Mouse (Mus musculus) myocyte (in vitro differentiated cells): Measurements from ENCODE around the gene Atrip.

Source experiments
- CEBPB ChIP-seq: IDR thresholded peaks from 2 replicates; pipeline ENCODE4 v1.6.1; 2011; ENCODE audit warnings: mild to moderate bottlenecking, moderate library complexity; ENCODE audit not compliant: poor library complexity, insufficient read depth, severe bottlenecking
- E2F4 ChIP-seq: IDR thresholded peaks from one replicate; pipeline ENCODE4 v1.6.1; 2011; ENCODE audit warnings: mild to moderate bottlenecking, control low read depth, moderate library complexity; ENCODE audit not compliant: insufficient read depth
- MAX ChIP-seq: IDR thresholded peaks from one replicate; pipeline ENCODE4 v1.6.1; 2011; ENCODE audit warnings: low read depth, mild to moderate bottlenecking, control low read depth
- MYOD1 ChIP-seq, 3 experiments: IDR thresholded peaks; one replicate each; pipeline ENCODE4 v1.6.1; 2011; ENCODE audit warnings: control low read depth in 2 of 3, low read depth in 2 of 3, mild to moderate bottlenecking in 2 of 3, moderate library complexity in 1 of 3; ENCODE audit not compliant: insufficient read length in 2 of 3, control insufficient read depth in 1 of 3
- MYOG ChIP-seq, 3 experiments: IDR thresholded peaks; one replicate each; pipeline ENCODE4 v1.6.1; 2011; ENCODE audit warnings: control low read depth in 2 of 3, low read depth in 2 of 3, mild to moderate bottlenecking in 2 of 3; ENCODE audit not compliant: insufficient read length in 2 of 3, control insufficient read depth in 1 of 3, insufficient read depth in 1 of 3
- POLR2A ChIP-seq: IDR thresholded peaks from one replicate; pipeline ENCODE4 v1.6.1; 2011; ENCODE audit warnings: low read depth, mild to moderate bottlenecking, control low read depth, moderate library complexity; ENCODE audit not compliant: insufficient read length
- POLR2AphosphoS2 ChIP-seq: IDR thresholded peaks from one replicate; pipeline ENCODE4 v1.6.1; 2011; ENCODE audit warnings: low read depth, control low read depth; ENCODE audit not compliant: insufficient read length
- REST ChIP-seq: IDR thresholded peaks from one replicate; pipeline ENCODE4 v1.6.1; 2011; ENCODE audit warnings: mild to moderate bottlenecking, control low read depth, moderate library complexity; ENCODE audit not compliant: insufficient read depth, insufficient read length
- TCF12 ChIP-seq: IDR thresholded peaks from one replicate; pipeline ENCODE4 v1.6.1; 2011; ENCODE audit warnings: mild to moderate bottlenecking, control low read depth; ENCODE audit not compliant: poor library complexity, insufficient read depth, severe bottlenecking
- TCF3 ChIP-seq: IDR thresholded peaks from one replicate; pipeline ENCODE4 v1.6.1; 2011; ENCODE audit warnings: low read depth, control low read depth; ENCODE audit not compliant: insufficient read length
- USF1 ChIP-seq: IDR thresholded peaks from one replicate; pipeline ENCODE4 v1.6.1; 2011; ENCODE audit warnings: low read depth, mild to moderate bottlenecking, control low read depth, moderate library complexity

GRCm38 (mm10) chr9:109080516-109080915, 6.6 kb upstream of the Atrip start:
- TF ChIP-seq POLR2A (no peak), USF1 (no peak), MAX (no peak), CEBPB (no peak), TCF12 (no peak), MYOD1 (IDR thresholded peaks at IDR 0.05; ENCODE audit: control insufficient read depth in 1 of 3, insufficient read length in 2 of 3, low read depth in 2 of 3) (no peak), POLR2AphosphoS2 (no peak), E2F4 (no peak), TCF3 (no peak), REST (no peak), MYOG (IDR thresholded peaks at IDR 0.05; ENCODE audit: control insufficient read depth in 1 of 3, insufficient read depth in 1 of 3, insufficient read length in 2 of 3, low read depth in 2 of 3) (no peak)
